Mouse (Mus musculus) limb, embryonic 14.5 days (tissue): ENCODE results near the gene Uap1l1. TPM values are rescaled to one million over a fixed set of nuclear protein-coding genes. Genes with fewer than 3 reads are reported as not detected.

ENCODE experiments used
- ATAC-seq: fragments of 200-750 bp; cut with Nextera tagmentation; 2 replicates; pipeline ENCODE4 v1.8.0; 2017; ENCODE audit warnings: low read depth, moderate number of reproducible peaks, moderate TSS enrichment; ENCODE audit not compliant: low FRiP score
- DNase-seq: peaks from one replicate; pipeline ENCODE4 v3.0.0-alpha.2; 2015; ENCODE audit warnings: low spot score
- H3K27ac ChIP-seq: fragments of 300-500 bp; sonication (generic); replicated peaks from 2 replicates; pipeline ENCODE4 v1.5.1; 2014; ENCODE audit warnings: low read depth, mild to moderate bottlenecking, low read length, moderate library complexity, mixed read lengths
- H3K27me3 ChIP-seq: fragments of 300-500 bp; sonication (generic); 2 replicates; pipeline ENCODE4 v1.6.1; 2014; ENCODE audit warnings: low read length, mixed read lengths; ENCODE audit not compliant: control insufficient read depth, insufficient read depth
- H3K36me3 ChIP-seq: fragments of 300-500 bp; sonication (generic); 2 replicates; pipeline ENCODE4 v1.6.1; 2014; ENCODE audit warnings: mild to moderate bottlenecking, low read length, moderate library complexity, mixed read lengths; ENCODE audit not compliant: control insufficient read depth, insufficient read depth
- H3K4me1 ChIP-seq: fragments of 300-500 bp; sonication (generic); 2 replicates; pipeline ENCODE4 v1.6.1; 2014; ENCODE audit warnings: antibody characterized with exemption, low read length, mixed read lengths; ENCODE audit not compliant: control insufficient read depth, insufficient read depth
- H3K4me2 ChIP-seq: fragments of 300-500 bp; sonication (generic); replicated peaks from 2 replicates; pipeline ENCODE4 v1.6.1; 2014; ENCODE audit warnings: low read depth, mild to moderate bottlenecking, low read length, moderate library complexity; ENCODE audit not compliant: severe bottlenecking
- H3K4me3 ChIP-seq: fragments of 300-500 bp; sonication (generic); replicated peaks from 2 replicates; pipeline ENCODE4 v1.5.1; 2014; ENCODE audit warnings: low read length
- H3K9ac ChIP-seq: fragments of 300-500 bp; sonication (generic); 2 replicates; pipeline ENCODE4 v1.6.1; 2014; ENCODE audit warnings: mild to moderate bottlenecking, low read depth, low read length, moderate library complexity; ENCODE audit not compliant: severe bottlenecking
- H3K9me3 ChIP-seq: fragments of 300-500 bp; sonication (generic); 2 replicates; pipeline ENCODE4 v1.6.1; 2016; ENCODE audit warnings: low read length; ENCODE audit not compliant: control insufficient read depth
- POLR2A ChIP-seq: fragments of 200-500 bp; IDR thresholded peaks from 2 replicates; pipeline ENCODE4 v1.8.0; 2012; ENCODE audit warnings: inconsistent platforms, mild to moderate bottlenecking, moderate library complexity, borderline replicate concordance; ENCODE audit not compliant: insufficient read depth, insufficient read length; ENCODE audit errors: extremely low read depth
- WGBS: fragments of 180-500 bp; shearing (Covaris S2); extraction: QIAGEN DNeasy Blood & Tissue Kit; methylation state at CpG from one replicate; pipeline ENCODE4 v1.1.7; 2014; 5-methylcytosine and 5-hydroxymethylcytosine counted together
- polyA plus RNA-seq, 2 experiments: library from polyadenylated mRNA; depleted of rRNA in 1 of 2; stranded (reverse) in 1 of 2; unstranded in 1 of 2; fragments of >200 nt; fragmentation: Nextera tagmentation in 1 of 2; extraction: Ambion mirVana in 1 of 2; gene quantifications; 2 replicates each; pipeline versions ENCODE4 v1.2.1 to v1.2.3; 2012 to 2014

The Uap1l1 gene
- polyA plus RNA-seq, 2 experiments: 8.2 to 15.8 TPM

GRCm38 (mm10) chr2:25402377-25402971, 37.0 kb upstream of the Uap1l1 start:
- H3K27me3 ChIP-seq: peaks cover 61% of the 10 kb centered on the region
- H3K4me3 ChIP-seq: peak overlapping the region; percentile 52
- WGBS: 2% methylated on average over 13 of the region's 13 CpGs
- DNase-seq: peak; percentile 89
- peak overlapping the region; percentile 60 for H3K4me2 ChIP-seq
- H3K4me1 ChIP-seq: no peaks in the 10 kb centered on the region
- no peaks in the 10 kb centered on the region for H3K36me3 ChIP-seq
- ATAC-seq: no peak
- no peaks in the 10 kb centered on the region for H3K9me3 ChIP-seq
- no peak overlapping the region for H3K27ac ChIP-seq
- TF ChIP-seq POLR2A: no peak
- H3K9ac ChIP-seq: peak overlapping the region; percentile 54; the same call in 1 of the 2 replicates

- Histone ChIP-seq H3K4me2 (no peak overlapping the region), H3K27ac (no peak overlapping the region), H3K9me3 (no peaks in the 10 kb centered on the region), H3K9ac (no peak overlapping the region), H3K4me3 (peak overlapping the region; percentile 14), H3K36me3 (no peaks in the 10 kb centered on the region), H3K27me3 (peaks cover 78% of the 10 kb centered on the region), H3K4me1 (no peaks in the 10 kb centered on the region)
- DNase-seq: no peak
- TF ChIP-seq POLR2A: no peak
- no peak for ATAC-seq
- WGBS: 3% methylated on average over 17 of the region's 17 CpGs
These were observed 35.3 kb upstream of the Uap1l1 start for GRCm38 (mm10) chr2:25400764-25401163.

GRCm38 (mm10) chr2:25400291-25400690, 34.8 kb upstream of the Uap1l1 start:
- no peak for TF ChIP-seq POLR2A
- Histone ChIP-seq H3K36me3 (no peaks in the 10 kb centered on the region), H3K4me3 (peak overlapping the region; percentile 14; the same call in 1 of the 2 replicates), H3K9me3 (no peaks in the 10 kb centered on the region), H3K27me3 (peaks cover 83% of the 10 kb centered on the region), H3K27ac (no peak overlapping the region), H3K4me1 (no peaks in the 10 kb centered on the region), H3K4me2 (no peak overlapping the region), H3K9ac (no peak overlapping the region)
- 26% methylated on average over 16 of the region's 16 CpGs for WGBS
- DNase-seq (no peak), ATAC-seq (no peak)

GRCm38 (mm10) chr2:25399051-25399450, 33.6 kb upstream of the Uap1l1 start, which contains the start of gene Npdc1:
Npdc1 (plus strand) TSS chr2:25399351.
- no peak within 1 kb of the TSS for H3K4me3 ChIP-seq
- ATAC-seq (no peak), DNase-seq (no peak)
- H3K36me3 ChIP-seq: no peaks in the 10 kb centered on the region
- TF ChIP-seq POLR2A: no peak
- WGBS: 59% methylated on average over 8 of the region's 8 CpGs
- H3K4me1 ChIP-seq: 0 out of 2 replicates have a peak, but pooled peaks cover 7% of the 10 kb centered on the region
- H3K9me3 ChIP-seq: no peaks in the 10 kb centered on the region
- no peak within 1 kb of the TSS for H3K27ac ChIP-seq
- no peak within 1 kb of the TSS for H3K9ac ChIP-seq
- H3K4me2 ChIP-seq: no peak within 1 kb of the TSS
- peaks cover 83% of the 10 kb centered on the region for H3K27me3 ChIP-seq

GRCm38 (mm10) chr2:25398065-25398464, 32.6 kb upstream of the Uap1l1 start:
- ATAC-seq (no peak), DNase-seq (no peak)
- Histone ChIP-seq H3K36me3 (no peaks in the 10 kb centered on the region), H3K9ac (no peak overlapping the region), H3K4me1 (0 out of 2 replicates have a peak, but pooled peaks cover 7% of the 10 kb centered on the region), H3K4me3 (no peak overlapping the region), H3K27me3 (peaks cover 74% of the 10 kb centered on the region), H3K27ac (no peak overlapping the region), H3K9me3 (no peaks in the 10 kb centered on the region), H3K4me2 (no peak overlapping the region)
- TF ChIP-seq POLR2A: no peak
- 89% methylated on average over 7 of the region's 7 CpGs for WGBS

- Histone ChIP-seq H3K36me3 (no peaks in the 10 kb centered on the region), H3K4me3 (no peak overlapping the region), H3K9me3 (no peaks in the 10 kb centered on the region), H3K27ac (no peak overlapping the region), H3K27me3 (peaks cover 63% of the 10 kb centered on the region), H3K4me1 (0 out of 2 replicates have a peak, but pooled peaks cover 7% of the 10 kb centered on the region), H3K4me2 (no peak overlapping the region), H3K9ac (no peak overlapping the region)
- TF ChIP-seq POLR2A: no peak
- no peak for DNase-seq
- no peak for ATAC-seq
- 33% methylated on average over 1 of the region's 1 CpGs for WGBS
These were observed 31.5 kb upstream of the Uap1l1 start for GRCm38 (mm10) chr2:25397010-25397409.
